Mouse (Mus musculus): Measurements from ENCODE around the gene Lce1i. TPM values are rescaled to one million over a fixed set of nuclear protein-coding genes. Genes with fewer than 3 reads are reported as not detected.

Gene Lce1i
- polyA plus RNA-seq (2012; rRNA removed), result not detected in 2 replicates

GRCm38 (mm10) chr3:92778799-92779198 is at the start of gene Lce1i:
Gene Lce1i, minus strand, starts transcription at chr3:92778899.

GRCm38 (mm10) chr3:92827108-92827507 is 48.4 kb upstream of the Lce1i start, which contains the start of gene Kprp:
Gene Kprp, minus strand, starts transcription at chr3:92827247.

GRCm38 (mm10) chr3:92807791-92808190 is 29.1 kb upstream of the Lce1i start, which contains the start of gene Lce1k:
Gene Lce1k, minus strand, starts transcription at chr3:92807891.

DNA sequence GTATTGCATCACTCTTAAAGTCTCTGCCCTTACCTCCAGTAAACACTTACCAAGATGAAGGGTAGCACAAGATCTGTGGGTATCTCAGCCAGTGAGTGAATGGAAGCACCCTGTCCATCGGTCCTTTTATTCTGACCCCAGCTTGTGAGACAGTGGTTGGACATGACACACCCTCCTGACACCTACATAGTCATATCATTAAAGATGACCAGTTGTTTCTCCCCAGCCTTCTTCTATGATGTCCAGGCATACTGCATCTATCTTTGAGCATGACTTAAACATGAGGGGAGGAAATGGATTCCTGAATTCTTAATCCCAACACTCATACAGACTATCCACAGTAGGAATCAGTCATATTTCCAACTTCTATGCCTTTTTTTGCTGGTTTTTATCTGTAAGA is 11.7 kb upstream of the Lce1i start, which contains the start of gene Lce1j:
Gene Lce1j, minus strand, starts transcription at position 101 of the 400 bp plus-strand sequence.

GRCm38 (mm10) chr3:92764965-92765364 is 13.7 kb downstream of the Lce1i start, which contains the start of gene Lce1h:
Gene Lce1h, minus strand, starts transcription at chr3:92765065.

DNA sequence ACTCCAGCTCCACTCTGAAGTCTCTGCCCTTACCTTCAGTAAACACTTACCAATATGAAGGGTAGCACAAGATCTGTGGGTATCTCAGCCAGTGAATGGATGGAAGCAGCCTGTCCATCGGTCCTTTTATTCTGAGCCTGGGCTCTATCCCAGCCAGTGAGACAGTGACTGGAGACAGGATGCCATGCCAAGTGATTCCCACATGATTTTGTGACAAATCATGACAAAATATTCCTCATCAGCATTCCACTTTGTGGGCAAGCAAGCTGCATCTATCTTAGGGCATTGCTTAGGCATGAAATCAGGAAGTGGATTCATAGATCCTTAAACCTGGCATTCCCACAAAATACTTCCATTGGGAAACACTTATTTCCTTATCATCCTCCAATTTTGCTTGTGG is 26.5 kb downstream of the Lce1i start, which contains the start of gene Lce1g:
Gene Lce1g, minus strand, starts transcription at position 101 of the 400 bp plus-strand sequence.

GRCm38 (mm10) chr3:92738996-92739395 is 39.7 kb downstream of the Lce1i start, which contains the start of gene Gm38119:
Gene Gm38119, minus strand, starts transcription at chr3:92739096.

Other genes starting within 250 kb of the Lce1i start
- not detected in 2 replicates for gene 2310046K23Rik, start 244.4 kb downstream of the Lce1i start, polyA plus RNA-seq (2012; rRNA removed)
- gene Ivl, start 205.2 kb downstream of the Lce1i start, polyA plus RNA-seq (2012; rRNA removed), result 0.06 TPM in 2 replicates
- gene Smcp, start 189.9 kb downstream of the Lce1i start, polyA plus RNA-seq (2012; rRNA removed), result 1.7 and 3.4 TPM in 2 replicates
- not detected in 2 replicates for gene 2210017I01Rik, start 171.4 kb downstream of the Lce1i start, polyA plus RNA-seq (2012; rRNA removed)
- 0.17 and 0.32 TPM in 2 replicates for gene Lce6a, start 157.2 kb downstream of the Lce1i start, polyA plus RNA-seq (2012; rRNA removed)
- gene Lce1a1, start 130.6 kb downstream of the Lce1i start, polyA plus RNA-seq (2012; rRNA removed), result not detected in 2 replicates
- not detected in 2 replicates for gene Lce1b, start 122.0 kb downstream of the Lce1i start, polyA plus RNA-seq (2012; rRNA removed)
- not detected in 2 replicates for gene Lce1a2, start 108.6 kb downstream of the Lce1i start, polyA plus RNA-seq (2012; rRNA removed)
- not detected in 2 replicates for gene Lce1c, start 99.7 kb downstream of the Lce1i start, polyA plus RNA-seq (2012; rRNA removed)
- not detected in 2 replicates for gene Lce1d, start 91.7 kb downstream of the Lce1i start, polyA plus RNA-seq (2012; rRNA removed)
- not detected in 2 replicates for gene Lce1e, start 69.8 kb downstream of the Lce1i start, polyA plus RNA-seq (2012; rRNA removed)
- not detected in 2 replicates for gene Lce1f, start 58.5 kb downstream of the Lce1i start, polyA plus RNA-seq (2012; rRNA removed)
- not detected in 2 replicates for gene Gm38119, start 39.8 kb downstream of the Lce1i start, polyA plus RNA-seq (2012; rRNA removed)
- gene Lce1g, start 26.6 kb downstream of the Lce1i start, polyA plus RNA-seq (2012; rRNA removed), result not detected in 2 replicates
- not detected in 2 replicates for gene Lce1h, start 13.8 kb downstream of the Lce1i start, polyA plus RNA-seq (2012; rRNA removed)
- not detected in 2 replicates for gene Lce1j, start 11.6 kb upstream of the Lce1i start, polyA plus RNA-seq (2012; rRNA removed)
- not detected in 2 replicates for gene Lce1k, start 29.0 kb upstream of the Lce1i start, polyA plus RNA-seq (2012; rRNA removed)
- gene Kprp, start 48.3 kb upstream of the Lce1i start, polyA plus RNA-seq (2012; rRNA removed), result not detected in 2 replicates
- not detected in 2 replicates for gene Lce1l, start 72.4 kb upstream of the Lce1i start, polyA plus RNA-seq (2012; rRNA removed)
- gene 2310050C09Rik, start 91.3 kb upstream of the Lce1i start, polyA plus RNA-seq (2012; rRNA removed), result not detected in 2 replicates
- not detected in 2 replicates for gene Lce3a, start 147.3 kb upstream of the Lce1i start, polyA plus RNA-seq (2012; rRNA removed)
- gene Lce3b, start 154.1 kb upstream of the Lce1i start, polyA plus RNA-seq (2012; rRNA removed), result not detected in 2 replicates
- not detected in 2 replicates for gene Lce3c, start 165.6 kb upstream of the Lce1i start, polyA plus RNA-seq (2012; rRNA removed)
- not detected in 2 replicates for gene Lce3d, start 178.5 kb upstream of the Lce1i start, polyA plus RNA-seq (2012; rRNA removed)
- gene Lce3e, start 188.2 kb upstream of the Lce1i start, polyA plus RNA-seq (2012; rRNA removed), result not detected in 2 replicates
- not detected in 2 replicates for gene Lce3f, start 213.3 kb upstream of the Lce1i start, polyA plus RNA-seq (2012; rRNA removed)
- not detected in 2 replicates for gene Crct1, start 236.8 kb upstream of the Lce1i start, polyA plus RNA-seq (2012; rRNA removed)
- gene Lce1m, start 240.2 kb upstream of the Lce1i start, polyA plus RNA-seq (2012; rRNA removed), result not detected in 2 replicates

All from liver, embryonic 18 days (tissue).